Mouse (Mus musculus) heart, adult 8-10 months (tissue): ENCODE measurements around the gene Capn9. TPM values are rescaled to one million over a fixed set of nuclear protein-coding genes. Genes with fewer than 3 reads are reported as not detected.

ENCODE experiments used
- DNase-seq: peaks from one replicate; pipeline ENCODE4 v3.0.0; 2022; ENCODE audit warnings: low spot score
- total RNA-seq, 4 experiments: library from RNA; stranded (reverse); gene quantifications; 2 replicates each; pipeline ENCODE4 v1.2.4; 2022

Capn9 gene
- not detected for total RNA-seq

- no peak for DNase-seq
Observed at GRCm38 (mm10) chr8:124575811-124576210, at the start of gene Capn9. TSS of gene Capn9 (plus strand) at chr8:124576111.

- no peak for DNase-seq
Observed at GRCm38 (mm10) chr8:124526261-124526660, 49.6 kb upstream of the Capn9 start.

- no peak for DNase-seq
Observed at GRCm38 (mm10) chr8:124530076-124530475, 45.8 kb upstream of the Capn9 start.

- no peak for DNase-seq
Observed at GRCm38 (mm10) chr8:124530556-124530955, 45.4 kb upstream of the Capn9 start.

GRCm38 (mm10) chr8:124530996-124531395, 44.9 kb upstream of the Capn9 start:
- DNase-seq: no peak

- no peak for DNase-seq
Observed at GRCm38 (mm10) chr8:124532626-124533025, 43.3 kb upstream of the Capn9 start.

GRCm38 (mm10) chr8:124535451-124535850, 40.5 kb upstream of the Capn9 start:
- no peak for DNase-seq

- no peak for DNase-seq
Observed at GRCm38 (mm10) chr8:124540906-124541305, 35.0 kb upstream of the Capn9 start.

- DNase-seq: no peak
Observed at GRCm38 (mm10) chr8:124542001-124542400, 33.9 kb upstream of the Capn9 start.

- DNase-seq: no peak
Observed at GRCm38 (mm10) chr8:124543272-124543671, 32.6 kb upstream of the Capn9 start.

GRCm38 (mm10) chr8:124546371-124546770, 29.5 kb upstream of the Capn9 start:
- DNase-seq: no peak

GRCm38 (mm10) chr8:124546815-124547214, 29.1 kb upstream of the Capn9 start:
- DNase-seq: no peak

- DNase-seq: no peak
Observed at GRCm38 (mm10) chr8:124547269-124547668, 28.6 kb upstream of the Capn9 start.

- no peak for DNase-seq
Observed at GRCm38 (mm10) chr8:124548187-124548586, 27.7 kb upstream of the Capn9 start.

GRCm38 (mm10) chr8:124551011-124551661, 24.8 kb upstream of the Capn9 start:
- DNase-seq: no peak

- no peak for DNase-seq
Observed at GRCm38 (mm10) chr8:124555113-124555750, 20.7 kb upstream of the Capn9 start.

- DNase-seq: no peak
Observed at GRCm38 (mm10) chr8:124556164-124556563, 19.7 kb upstream of the Capn9 start.

GRCm38 (mm10) chr8:124556658-124557057, 19.3 kb upstream of the Capn9 start:
- no peak for DNase-seq

GRCm38 (mm10) chr8:124557476-124557875, 18.4 kb upstream of the Capn9 start:
- no peak for DNase-seq

GRCm38 (mm10) chr8:124567126-124567525, 8.8 kb upstream of the Capn9 start:
- DNase-seq: no peak

- peak; percentile 50 for DNase-seq
Observed at GRCm38 (mm10) chr8:124567584-124567983, 8.3 kb upstream of the Capn9 start.

- DNase-seq: no peak
Observed at GRCm38 (mm10) chr8:124569100-124569499, 6.8 kb upstream of the Capn9 start.

- DNase-seq: peak; percentile 74
Observed at GRCm38 (mm10) chr8:124569593-124569992, 6.3 kb upstream of the Capn9 start, which contains the start of gene Agt. TSS of gene Agt (minus strand) at chr8:124569706.
